Mouse (Mus musculus): ENCODE data around the gene Fam98a. TPM values are rescaled to one million over a fixed set of nuclear protein-coding genes. Genes with fewer than 3 reads are reported as not detected.

The Fam98a gene
- polyA plus RNA-seq, 1 experiment from 2014 or later: 21.7 TPM

DNA sequence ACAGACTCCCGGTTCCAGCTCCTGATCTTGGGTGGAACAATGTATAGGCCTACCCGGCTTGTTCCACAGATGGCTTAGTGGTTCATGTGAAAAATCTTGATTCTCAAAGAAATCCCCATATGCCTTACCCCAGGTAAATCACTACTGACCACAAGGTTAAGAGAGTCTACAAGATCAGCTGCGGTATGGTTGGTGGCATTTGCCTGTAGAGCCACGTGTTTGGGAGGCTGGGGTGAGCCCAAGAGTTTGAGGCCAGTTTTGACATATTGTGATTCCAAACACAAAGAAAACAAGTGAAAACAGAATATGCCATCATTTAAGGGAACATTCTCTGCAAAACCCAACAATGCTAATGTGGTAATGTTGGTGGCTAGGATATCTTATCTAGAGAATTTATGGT, 16.1 kb downstream of the Fam98a start:
- WGBS (ENCODE audit: missing documents): 100% methylated on average over 4 of the region's 4 CpGs
- Histone ChIP-seq H3K36me3 (ENCODE audit: inconsistent target) (peaks cover 12% of the 10 kb centered on the region; the same call in 1 of the 2 replicates), H3K4me3 (ENCODE audit: inconsistent target) (no peak overlapping the region), H3K79me2 (ENCODE audit: inconsistent target) (no peaks in the 10 kb centered on the region), H3K27ac (no peak overlapping the region)

DNA sequence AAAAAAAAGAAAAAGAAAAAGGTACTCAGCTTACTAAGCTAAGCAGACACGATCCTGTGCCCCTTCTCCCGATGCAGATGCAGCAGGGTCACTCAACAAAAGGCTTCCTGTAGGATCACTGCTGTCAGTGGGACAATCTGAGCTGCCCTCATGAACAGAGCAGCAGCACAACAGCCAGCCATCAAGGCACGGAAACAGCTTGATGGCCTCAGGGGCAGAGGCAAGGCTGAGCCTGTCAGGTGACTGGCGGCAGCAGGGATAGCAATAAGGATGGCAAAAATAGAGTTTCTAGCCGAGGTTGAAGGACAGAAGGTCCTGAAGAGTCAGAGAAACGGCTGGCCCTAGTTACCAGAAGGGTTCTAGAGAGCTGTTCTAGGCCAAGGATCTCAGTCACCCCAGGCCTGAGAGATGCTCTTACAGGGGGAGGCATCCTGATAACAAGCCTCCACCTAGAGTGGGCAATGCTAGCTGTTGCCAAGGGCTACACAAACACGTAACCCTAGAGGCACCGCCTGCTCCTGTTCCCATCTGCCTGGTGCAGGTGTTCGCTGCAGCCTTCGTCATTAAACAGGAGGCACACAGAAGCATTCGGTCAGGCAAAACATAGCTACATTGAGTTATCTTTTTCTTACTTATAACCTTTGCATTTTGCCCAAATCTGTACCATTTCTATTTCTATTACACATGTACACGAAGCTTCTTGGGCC, 17.3 kb downstream of the Fam98a start:
- Histone ChIP-seq H3K36me3 (ENCODE audit: inconsistent target) (peaks cover 12% of the 10 kb centered on the region; the same call in 1 of the 2 replicates), H3K4me3 (ENCODE audit: inconsistent target) (no peak overlapping the region), H3K79me2 (ENCODE audit: inconsistent target) (no peaks in the 10 kb centered on the region), H3K27ac (no peak overlapping the region)
- WGBS (ENCODE audit: missing documents): 94% methylated on average over 12 of the region's 12 CpGs

DNA sequence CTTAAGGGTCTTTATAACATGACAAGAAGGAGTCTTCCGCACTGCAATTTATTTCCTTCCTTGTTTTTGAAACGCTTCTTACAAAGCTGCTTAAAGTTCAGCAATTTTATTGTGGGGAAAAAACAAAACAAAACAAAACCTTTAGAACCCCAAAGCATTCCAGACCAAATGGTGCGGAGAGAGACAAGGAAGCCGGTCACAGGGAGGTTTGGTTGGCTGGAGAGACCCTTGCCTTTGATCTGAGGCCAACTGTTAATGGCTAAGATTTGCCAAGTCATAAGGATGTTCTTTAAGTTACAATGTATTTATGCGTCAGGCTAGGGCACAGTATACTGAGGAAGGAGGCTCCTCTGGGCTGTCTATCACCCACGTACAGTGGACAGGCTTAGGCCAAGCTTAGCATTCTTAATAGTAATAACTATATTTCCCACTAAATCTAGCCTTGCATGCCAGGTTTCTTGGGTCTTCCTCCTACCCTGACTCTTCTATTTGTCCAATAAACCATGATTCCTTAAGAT, 19.2 kb downstream of the Fam98a start:
- H3K27ac ChIP-seq: no peak overlapping the region
- H3K36me3 ChIP-seq (ENCODE audit: inconsistent target): no peaks in the 10 kb centered on the region
- H3K79me2 ChIP-seq (ENCODE audit: inconsistent target): no peaks in the 10 kb centered on the region
- WGBS (ENCODE audit: missing documents): 87% methylated on average over 6 of the region's 6 CpGs
- H3K4me3 ChIP-seq (ENCODE audit: inconsistent target): no peak overlapping the region

DNA sequence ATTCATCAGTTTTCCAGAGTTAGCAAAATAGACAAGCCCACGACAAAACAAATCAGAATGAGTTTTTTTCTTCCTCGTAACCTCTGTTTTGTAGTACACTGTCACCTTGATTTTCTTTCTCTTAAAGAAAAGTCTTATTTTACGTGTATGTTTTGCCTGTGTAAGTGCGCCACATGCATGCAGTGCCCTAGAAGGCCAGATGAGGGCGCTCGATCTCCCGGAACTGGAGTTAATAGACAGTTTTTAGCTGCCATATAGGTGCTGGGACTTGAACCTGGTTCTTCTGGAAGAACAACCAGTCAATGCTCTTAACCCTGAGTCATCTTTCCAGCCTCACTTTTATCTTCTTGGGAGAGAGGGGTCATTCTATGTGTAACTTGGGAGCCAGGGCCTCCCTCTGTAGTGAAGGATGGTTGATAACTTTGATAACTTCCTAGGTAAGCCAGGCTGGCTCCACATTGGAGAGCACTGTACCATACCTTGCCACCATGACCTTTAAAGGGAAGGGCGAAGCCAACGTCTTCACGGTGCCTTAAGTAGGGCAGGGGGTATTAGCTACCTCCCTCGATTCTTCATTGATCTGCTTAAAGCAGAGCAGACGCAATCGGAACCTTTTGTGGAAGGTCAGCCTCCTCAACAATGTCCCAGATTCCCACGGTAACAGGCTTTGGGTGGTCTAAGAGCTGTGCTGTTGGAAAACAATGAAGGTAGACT, 22.4 kb downstream of the Fam98a start:
- no peaks in the 10 kb centered on the region for H3K36me3 ChIP-seq (ENCODE audit: inconsistent target)
- H3K4me3 ChIP-seq (ENCODE audit: inconsistent target): no peak overlapping the region
- H3K27ac ChIP-seq: no peak overlapping the region
- 97% methylated on average over 14 of the region's 14 CpGs for WGBS (ENCODE audit: missing documents)
- no peaks in the 10 kb centered on the region for H3K79me2 ChIP-seq (ENCODE audit: inconsistent target)

DNA sequence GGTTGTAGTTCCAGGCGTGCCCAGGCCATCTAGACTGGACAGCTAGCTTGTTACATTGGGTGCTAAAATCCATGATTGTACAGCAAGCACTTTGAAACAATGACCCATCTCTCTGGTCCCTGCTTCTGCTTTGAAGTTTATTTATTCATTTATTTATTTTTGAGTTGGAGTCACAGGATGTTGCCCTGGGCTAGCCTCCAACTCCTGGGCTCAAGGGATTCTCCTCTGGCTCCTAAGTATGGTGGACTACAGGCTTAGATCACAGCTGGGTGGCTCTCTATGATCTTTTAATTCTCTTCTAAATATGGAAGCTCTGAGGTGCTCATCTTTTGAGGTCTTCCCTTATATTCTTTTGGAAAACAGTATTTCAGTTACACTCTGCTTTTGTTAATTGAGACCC, 25.3 kb downstream of the Fam98a start:
- H3K36me3 ChIP-seq (ENCODE audit: inconsistent target): no peaks in the 10 kb centered on the region
- 78% methylated on average over 1 of the region's 1 CpGs for WGBS (ENCODE audit: missing documents)
- no peak overlapping the region for H3K27ac ChIP-seq

DNA sequence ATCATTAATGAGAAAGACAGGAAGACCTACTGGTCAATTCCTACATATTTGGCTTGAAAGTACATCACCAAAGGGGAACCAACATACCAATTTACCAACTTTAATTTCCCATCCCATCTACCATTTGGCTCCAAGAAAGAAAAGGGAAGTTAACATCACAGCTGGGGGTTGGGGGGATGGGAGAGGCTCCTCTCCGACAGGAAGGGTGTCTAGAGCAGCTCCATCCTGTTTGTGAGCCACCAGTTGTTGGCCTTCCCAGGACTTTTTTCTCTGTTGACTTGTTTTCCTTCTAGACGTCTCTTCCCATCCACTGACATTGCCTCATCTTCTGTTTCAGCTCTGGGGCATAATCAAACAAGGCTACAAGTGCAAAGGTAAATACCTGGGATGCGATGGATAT, 27.9 kb downstream of the Fam98a start:
- no peaks in the 10 kb centered on the region for H3K79me2 ChIP-seq (ENCODE audit: inconsistent target)
- H3K36me3 ChIP-seq (ENCODE audit: inconsistent target): no peaks in the 10 kb centered on the region
- H3K4me3 ChIP-seq (ENCODE audit: inconsistent target): no peak overlapping the region
- WGBS (ENCODE audit: missing documents): 36% methylated on average over 3 of the region's 3 CpGs
- H3K27ac ChIP-seq: no peak overlapping the region

More for the DNA sequence above, 25.3 kb downstream of the Fam98a start:
- Histone ChIP-seq H3K79me2 (ENCODE audit: inconsistent target) (no peaks in the 10 kb centered on the region), H3K4me3 (ENCODE audit: inconsistent target) (no peak overlapping the region)

DNA sequence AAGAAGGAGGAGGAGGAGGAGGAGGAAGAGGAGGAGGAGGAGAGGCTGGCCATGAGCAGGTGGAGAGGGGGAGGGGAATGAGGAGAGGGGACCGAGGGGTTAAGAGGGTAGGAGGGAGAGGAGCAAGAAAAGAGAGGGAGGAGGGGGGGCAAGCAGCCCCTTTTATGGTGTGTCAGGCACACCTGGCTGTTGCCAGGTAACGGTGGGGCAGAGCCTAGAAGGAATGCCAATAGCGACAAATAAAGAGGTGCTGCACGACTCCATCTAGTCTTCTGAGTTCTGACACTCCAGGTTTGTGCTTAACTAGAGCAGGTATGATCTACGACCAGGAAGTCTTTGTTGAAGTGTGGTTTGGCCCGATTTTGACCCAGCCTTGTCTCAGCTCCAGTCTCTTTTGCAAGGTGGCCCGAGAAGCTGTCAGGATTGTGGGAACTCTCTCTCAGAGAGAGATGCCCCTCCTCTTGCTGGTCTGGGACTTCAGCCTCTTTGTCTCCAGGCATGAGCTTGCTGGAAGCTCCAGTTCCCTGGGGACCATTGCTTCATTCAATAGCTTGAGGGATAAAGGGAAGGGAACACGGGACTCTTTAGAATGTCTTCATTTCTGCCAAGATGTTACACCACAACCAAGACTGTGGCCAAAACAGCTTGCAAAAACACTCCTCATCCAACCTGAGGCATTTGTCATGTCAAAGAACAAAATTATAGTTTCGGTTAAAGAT, 29.2 kb downstream of the Fam98a start:
- no peak overlapping the region for H3K27ac ChIP-seq
- WGBS (ENCODE audit: missing documents): 36% methylated on average over 9 of the region's 9 CpGs
- no peaks in the 10 kb centered on the region for H3K36me3 ChIP-seq (ENCODE audit: inconsistent target)
- H3K79me2 ChIP-seq (ENCODE audit: inconsistent target): no peaks in the 10 kb centered on the region
- no peak overlapping the region for H3K4me3 ChIP-seq (ENCODE audit: inconsistent target)

DNA sequence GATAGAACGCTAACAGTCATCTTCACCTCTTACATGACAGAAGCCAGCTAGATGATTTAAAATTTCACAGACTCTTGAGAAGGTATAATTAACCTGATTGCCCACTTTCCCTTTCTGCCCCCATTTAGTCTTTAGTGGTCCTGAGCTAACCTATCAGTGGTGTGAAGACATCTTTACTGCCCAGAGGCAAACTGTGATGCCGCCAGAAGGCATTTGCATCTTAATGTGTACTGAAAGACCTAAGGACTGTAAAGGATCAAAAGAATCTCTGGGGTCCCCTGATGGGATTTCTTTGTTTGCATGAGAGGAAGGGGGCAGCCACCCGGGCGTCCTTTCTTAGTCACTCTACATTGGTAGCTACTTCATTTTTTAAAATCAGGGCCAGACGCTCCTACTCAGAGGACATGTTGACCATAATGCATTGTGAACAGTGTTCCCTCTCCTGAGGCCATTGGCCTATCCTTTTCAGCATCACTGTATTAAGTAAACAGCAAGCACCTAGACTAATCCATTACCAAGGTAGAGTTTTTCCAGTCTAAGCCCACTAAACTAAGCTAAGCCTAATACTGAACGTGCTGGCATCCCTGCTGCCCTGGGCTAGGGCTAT, 30.4 kb downstream of the Fam98a start:
- WGBS (ENCODE audit: missing documents): 92% methylated on average over 6 of the region's 6 CpGs
- H3K4me3 ChIP-seq (ENCODE audit: inconsistent target): no peak overlapping the region
- no peaks in the 10 kb centered on the region for H3K79me2 ChIP-seq (ENCODE audit: inconsistent target)
- H3K36me3 ChIP-seq (ENCODE audit: inconsistent target): no peaks in the 10 kb centered on the region
- no peak overlapping the region for H3K27ac ChIP-seq

DNA sequence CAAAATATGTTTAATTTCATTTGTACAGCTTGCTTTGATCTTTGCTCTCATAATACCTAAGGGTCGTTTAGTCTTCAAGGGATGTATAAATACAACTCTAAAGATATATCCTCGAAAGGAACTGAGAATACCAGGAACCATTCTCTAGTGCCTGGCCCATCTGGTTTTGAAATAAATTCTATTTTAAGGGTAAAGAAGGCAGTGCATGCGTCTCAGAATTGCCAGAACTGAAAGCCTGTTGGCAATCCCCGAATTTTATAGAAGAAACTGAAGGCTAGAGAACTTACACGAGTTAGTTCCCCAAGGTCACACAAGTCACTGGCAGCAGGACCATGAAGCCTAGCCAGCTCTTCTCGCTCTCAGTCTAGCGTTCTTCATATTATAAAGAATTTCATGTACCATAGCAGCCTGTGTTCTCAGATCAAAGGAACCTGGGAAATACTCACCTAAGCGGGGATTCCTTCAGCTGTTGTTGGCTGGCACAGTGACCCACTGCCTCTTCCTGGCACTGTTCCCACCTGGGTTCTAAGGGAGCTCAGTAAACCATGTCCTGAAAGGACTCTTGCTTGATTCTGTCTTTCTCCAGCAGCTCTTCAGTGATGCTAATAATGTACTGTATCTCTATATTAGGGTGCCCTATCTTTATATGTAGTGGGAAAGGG, 32.4 kb downstream of the Fam98a start:
- Histone ChIP-seq H3K4me3 (ENCODE audit: inconsistent target) (no peak overlapping the region), H3K27ac (no peak overlapping the region), H3K79me2 (ENCODE audit: inconsistent target) (no peaks in the 10 kb centered on the region), H3K36me3 (ENCODE audit: inconsistent target) (no peaks in the 10 kb centered on the region)
- WGBS (ENCODE audit: missing documents): 54% methylated on average over 8 of the region's 8 CpGs

DNA sequence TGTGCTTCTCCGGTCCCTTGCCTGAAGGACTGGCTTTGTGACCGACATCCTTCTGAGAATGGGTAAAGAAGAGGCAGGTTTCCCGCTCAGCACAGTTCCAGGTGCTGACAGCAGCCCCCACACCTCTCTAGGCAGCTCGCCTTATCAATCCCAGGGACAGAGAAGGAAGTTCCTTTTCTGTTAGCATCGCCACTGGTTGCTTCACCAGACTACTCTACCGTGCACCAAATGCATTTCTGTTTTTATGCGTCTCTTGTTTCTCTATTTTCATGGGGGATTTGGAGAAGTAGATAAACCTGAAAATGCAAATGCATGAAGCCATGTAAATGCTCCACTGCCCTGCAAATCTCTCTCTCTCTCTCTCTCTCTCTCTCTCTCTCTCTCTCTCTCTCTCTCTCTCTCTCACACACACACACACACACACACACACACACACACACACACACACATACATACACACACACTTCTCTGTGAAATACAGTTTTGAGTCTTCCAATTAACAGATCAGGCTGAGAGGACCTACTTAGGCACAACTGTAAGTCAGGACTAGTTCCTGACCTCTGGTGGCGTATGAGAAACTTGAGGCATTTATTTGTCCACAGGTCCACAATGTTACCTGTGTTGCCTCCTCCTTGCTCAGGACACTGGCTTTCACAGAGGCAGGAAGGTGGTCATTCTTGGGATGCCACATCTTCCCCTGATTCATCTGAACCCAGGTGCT, 33.4 kb downstream of the Fam98a start:
- no peaks in the 10 kb centered on the region for H3K79me2 ChIP-seq (ENCODE audit: inconsistent target)
- H3K4me3 ChIP-seq (ENCODE audit: inconsistent target): no peak overlapping the region
- H3K36me3 ChIP-seq (ENCODE audit: inconsistent target): no peaks in the 10 kb centered on the region
- no peak overlapping the region for H3K27ac ChIP-seq
- WGBS (ENCODE audit: missing documents): 28% methylated on average over 8 of the region's 8 CpGs

DNA sequence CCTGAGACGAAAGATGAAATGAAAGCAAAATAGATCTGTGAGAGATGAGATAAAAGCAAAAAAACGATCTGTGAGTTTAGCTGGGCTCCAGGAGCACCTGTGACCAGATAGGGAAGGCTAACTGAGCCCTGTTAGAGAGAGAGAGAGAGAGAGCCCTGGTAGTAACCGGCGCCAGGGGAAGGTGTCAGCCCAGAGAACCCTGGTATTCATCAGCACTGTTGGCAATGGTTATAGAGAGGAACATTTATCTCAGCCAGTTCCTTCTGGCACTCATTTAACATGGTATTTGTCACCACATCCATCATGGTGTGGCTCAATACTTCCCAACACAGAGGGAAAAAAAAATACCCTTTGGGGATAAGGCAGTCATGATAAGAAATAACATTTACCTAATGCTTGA, 35.2 kb downstream of the Fam98a start:
- 79% methylated on average over 4 of the region's 4 CpGs for WGBS (ENCODE audit: missing documents)
- Histone ChIP-seq H3K27ac (no peak overlapping the region), H3K4me3 (ENCODE audit: inconsistent target) (no peak overlapping the region), H3K36me3 (ENCODE audit: inconsistent target) (no peaks in the 10 kb centered on the region), H3K79me2 (ENCODE audit: inconsistent target) (no peaks in the 10 kb centered on the region)

DNA sequence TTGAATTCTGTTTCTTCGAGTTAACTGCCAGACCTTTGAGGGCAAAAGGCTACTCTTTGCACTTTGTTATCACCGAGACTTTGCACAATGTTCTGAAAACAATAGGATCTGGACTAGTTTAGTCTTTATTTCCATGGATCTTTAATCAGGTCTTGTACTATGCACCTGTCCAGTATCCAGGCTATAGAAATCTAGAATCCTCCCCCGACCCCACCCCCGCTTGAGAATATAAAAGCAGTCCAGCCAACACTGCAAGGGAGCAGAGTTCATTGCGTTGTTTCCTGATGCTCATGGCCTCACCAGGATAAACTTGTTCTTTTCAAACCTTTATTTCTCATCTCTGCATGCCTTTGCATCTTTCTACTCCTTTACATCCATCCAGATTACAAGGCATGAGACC, 42.5 kb downstream of the Fam98a start:
- Histone ChIP-seq H3K27ac (no peak overlapping the region), H3K79me2 (ENCODE audit: inconsistent target) (no peaks in the 10 kb centered on the region), H3K4me3 (ENCODE audit: inconsistent target) (no peak overlapping the region), H3K36me3 (ENCODE audit: inconsistent target) (no peaks in the 10 kb centered on the region)
- 95% methylated on average over 5 of the region's 5 CpGs for WGBS (ENCODE audit: missing documents)

DNA sequence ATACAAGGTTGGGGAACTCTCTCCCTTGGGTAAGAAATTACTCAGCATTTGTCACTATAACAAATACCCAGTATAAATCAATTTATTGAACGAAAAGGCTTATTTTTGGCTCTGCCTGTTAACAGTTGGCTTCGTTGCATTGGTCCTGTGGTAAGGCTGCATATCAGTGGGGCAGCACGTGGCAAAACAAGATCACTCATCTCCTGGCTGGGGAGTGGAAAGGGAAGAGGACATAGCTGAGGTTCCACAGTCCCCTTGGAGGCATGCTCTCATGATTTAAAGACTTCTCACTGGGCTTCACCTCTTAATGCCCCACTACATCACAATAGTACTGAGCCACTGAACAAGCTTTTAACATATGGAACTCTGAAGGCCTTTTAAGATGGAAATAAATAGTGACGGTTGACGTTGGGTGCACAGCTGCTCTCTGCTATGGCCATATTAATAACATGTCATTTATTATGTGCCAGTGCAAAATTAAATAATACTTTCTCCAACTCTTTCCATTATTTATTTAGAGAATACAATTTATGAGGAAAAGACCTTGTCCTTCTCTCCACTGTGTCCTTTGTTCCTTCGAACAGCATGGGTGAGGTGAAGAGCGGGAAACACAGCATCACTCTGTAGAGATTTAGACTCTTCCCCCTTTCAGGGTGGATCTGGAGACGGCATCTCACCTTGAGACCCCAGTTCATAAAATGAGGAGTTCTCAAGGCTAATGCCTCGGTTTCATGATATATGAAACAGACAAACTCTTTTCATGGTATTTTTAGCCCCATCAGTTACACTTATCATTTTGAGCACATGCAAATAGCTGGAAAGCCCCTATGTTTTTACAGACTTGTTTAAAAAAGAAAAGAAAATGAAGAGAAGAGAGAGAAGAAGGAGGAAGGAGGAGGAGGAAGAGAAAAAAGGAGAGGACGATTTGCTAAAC, 44.8 kb downstream of the Fam98a start:
- Histone ChIP-seq H3K36me3 (ENCODE audit: inconsistent target) (no peaks in the 10 kb centered on the region), H3K79me2 (ENCODE audit: inconsistent target) (no peaks in the 10 kb centered on the region), H3K4me3 (ENCODE audit: inconsistent target) (no peak overlapping the region), H3K27ac (no peak overlapping the region)
- WGBS (ENCODE audit: missing documents): 91% methylated on average over 9 of the region's 10 CpGs

Measured in macrophage (primary cell).